Mouse (Mus musculus): Measurements from ENCODE around the gene Clip1. TPM values are rescaled to one million over a fixed set of nuclear protein-coding genes. Genes with fewer than 3 reads are reported as not detected.

Gene Clip1
- total RNA-seq, 2 experiments from 2014 or later, result 117 to 132 TPM

DNA sequence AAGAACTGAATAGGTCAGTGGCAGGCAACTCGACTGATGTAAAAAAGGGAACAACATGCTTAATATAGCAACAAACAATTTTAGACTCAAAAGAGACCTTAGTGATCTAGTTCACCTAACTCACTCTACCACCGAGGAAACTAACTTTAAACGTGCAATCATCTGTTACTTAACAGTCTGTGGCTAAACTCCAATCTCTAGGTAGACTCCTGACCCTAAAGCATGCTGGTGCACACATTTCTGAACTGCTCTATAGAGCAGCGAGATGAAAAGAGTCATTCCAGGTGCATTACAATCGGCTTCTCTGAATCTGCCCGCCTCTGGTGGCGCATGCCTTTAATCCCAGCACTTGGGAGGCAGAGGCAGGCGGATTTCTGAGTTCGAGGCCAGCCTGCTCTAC, 8.7 kb downstream of the Clip1 start:
- DNase-seq (ENCODE audit: low spot score in 2 of 2), result no peak
- intact Hi-C loops (cut with DNase I), result no loop called here

DNA sequence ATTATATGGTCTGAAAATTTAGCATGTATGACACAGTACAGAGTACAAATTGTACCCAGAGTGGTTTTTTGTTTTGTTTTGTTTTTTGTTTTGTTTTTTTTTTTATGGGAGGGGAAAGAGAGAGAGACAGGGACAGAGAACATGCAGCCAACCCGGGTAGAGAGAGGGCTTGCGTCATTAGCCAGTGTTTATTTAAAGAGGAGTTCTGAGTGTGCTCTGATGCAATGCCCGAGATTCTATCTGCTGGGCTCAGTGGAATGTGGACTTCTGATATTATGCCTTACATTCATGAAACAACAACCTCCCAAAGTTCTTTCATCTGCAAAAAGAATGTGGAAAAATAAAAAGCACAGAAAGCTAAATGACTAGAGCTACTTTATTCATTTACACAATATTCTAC, 9.2 kb downstream of the Clip1 start:
- intact Hi-C loops (cut with DNase I), result no loop called here
- no peak for DNase-seq (ENCODE audit: low spot score in 2 of 2)

DNA sequence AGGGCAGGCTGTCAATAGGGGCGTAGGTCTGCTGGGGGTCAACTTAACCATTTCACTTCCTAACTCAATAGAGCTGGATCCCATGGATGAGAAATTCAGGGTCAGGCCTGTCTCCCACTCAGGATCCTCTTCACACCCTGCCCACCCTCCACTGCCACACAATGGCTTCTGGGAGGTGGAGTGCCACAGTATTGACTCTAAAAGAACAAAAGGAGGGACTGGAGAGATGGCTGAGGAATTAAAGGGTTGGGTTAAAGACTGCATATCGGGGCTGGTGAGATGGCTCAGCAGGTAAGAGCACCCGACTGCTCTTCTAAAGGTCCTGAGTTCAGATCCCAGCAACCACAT, 13.0 kb downstream of the Clip1 start:
- DNase-seq (ENCODE audit: low spot score in 2 of 2), result no peak
- intact Hi-C loops (cut with DNase I), result no loop called here

DNA sequence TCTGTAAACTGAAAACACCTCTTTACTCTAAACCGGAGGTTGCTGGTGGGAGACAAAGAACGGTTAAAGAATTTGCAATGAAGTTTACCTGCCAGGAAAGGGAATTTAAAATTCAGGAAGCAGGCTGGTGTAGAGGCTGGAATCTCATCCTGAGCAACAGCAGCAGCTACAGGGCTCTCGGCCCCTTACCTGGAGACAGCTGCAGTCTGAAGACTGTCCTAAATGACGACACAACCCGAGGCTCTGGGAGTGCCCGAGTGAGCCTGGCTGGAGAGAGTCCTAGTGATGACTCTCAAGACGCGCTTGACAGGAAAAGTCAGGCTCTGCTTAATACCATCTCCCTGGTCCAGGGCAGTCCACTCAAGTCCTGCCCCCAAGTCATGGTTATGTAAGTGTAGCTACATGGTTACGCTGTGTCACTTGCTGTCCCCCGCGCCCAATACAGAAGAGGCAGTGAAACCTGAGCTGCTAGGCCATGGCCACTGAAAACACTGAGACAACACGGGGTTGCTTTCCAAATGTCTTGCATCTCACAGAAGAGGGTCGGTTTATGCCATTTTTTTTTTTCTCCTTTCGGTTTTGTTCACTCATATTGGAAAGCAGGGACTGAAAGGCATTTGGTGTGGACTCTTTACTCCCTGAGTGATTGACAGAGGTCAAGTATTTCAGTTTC, 13.5 kb downstream of the Clip1 start:
- no peak for DNase-seq (ENCODE audit: low spot score in 2 of 2)
- intact Hi-C loops (cut with DNase I), result no loop called here

DNA sequence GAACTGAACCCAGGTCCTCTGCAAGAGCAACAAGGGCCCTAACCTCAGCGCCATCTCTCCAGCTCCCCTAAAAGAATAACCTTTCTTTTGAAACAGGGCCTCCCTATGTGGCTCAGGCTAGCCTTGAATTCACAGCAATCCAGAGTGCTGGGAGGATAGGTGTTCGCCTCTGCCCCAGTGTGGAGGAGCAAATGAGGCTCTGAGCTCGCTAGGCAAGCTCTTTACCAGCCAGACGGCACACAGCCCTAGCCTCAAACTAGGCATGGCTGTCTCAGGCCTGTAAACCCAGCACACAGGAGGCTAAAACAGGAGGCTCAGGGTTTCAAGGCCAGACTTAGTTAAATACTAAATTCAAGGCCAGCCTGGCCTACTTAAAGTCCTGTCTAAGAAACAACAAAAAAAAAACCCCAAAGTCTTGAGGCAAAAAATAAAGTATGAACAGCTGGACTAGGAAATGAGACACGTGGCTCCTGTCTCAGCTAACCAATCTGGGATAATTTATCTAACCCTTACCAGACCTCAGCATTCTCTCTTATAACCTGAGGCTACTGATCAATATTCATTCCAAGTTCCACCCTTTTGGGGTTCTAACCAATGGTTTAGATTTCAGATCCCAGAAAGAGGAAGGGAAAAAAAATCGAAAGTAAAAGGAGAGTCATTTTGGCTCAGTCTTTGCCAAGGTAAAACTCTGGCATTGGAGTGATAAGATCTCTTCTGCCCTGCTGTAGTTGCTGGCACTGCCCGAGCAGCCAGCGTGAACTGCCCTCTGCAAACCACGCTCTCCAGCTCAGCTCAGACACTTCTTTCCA, 14.2 kb downstream of the Clip1 start:
- intact Hi-C loops (cut with DNase I), result no loop called here

DNA sequence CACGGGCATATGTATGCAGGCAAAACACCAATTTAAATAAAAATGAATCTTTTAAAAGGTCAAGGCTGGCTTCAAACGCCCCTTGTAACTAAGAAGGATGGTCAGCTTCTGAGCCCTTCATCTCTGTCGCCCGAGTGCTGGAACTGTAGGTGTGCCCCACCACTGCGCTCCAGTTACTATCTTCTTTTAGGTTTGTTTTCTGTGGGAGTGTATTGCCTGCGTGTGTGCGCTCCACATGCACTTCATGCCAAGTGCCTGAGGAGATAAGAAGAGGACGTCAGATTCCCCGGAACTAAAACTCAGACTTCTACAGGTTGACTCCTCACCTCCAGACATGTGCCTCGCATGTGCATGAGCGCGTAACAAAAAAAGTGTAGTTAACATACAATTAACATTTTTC, 16.5 kb downstream of the Clip1 start:
- intact Hi-C loops (cut with DNase I), result no loop called here
- no peak for DNase-seq (ENCODE audit: low spot score in 2 of 2)

More for the DNA sequence above, 14.2 kb downstream of the Clip1 start:
- DNase-seq (ENCODE audit: low spot score in 2 of 2), result no peak

DNA sequence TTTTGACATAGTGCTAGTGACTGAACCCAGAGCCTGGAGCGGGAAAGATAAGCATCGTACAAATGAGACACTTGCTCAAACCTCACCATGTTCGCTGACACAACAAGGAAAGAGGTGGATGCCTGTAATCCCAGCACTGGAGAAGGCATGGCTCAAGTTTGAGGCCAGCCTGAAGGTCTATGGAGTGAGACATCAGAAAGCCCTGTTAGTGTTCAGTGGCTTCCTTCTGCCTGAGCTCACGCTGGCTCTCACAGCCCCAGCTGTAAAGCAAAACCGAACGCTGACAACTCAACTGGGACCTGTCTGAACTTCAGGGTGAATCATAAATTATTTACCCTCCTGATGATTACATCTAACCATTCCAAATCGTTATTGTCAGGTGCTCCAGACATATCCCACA, 18.5 kb downstream of the Clip1 start:
- no peak for DNase-seq (ENCODE audit: low spot score in 2 of 2)
- intact Hi-C loops (cut with DNase I), result no loop called here

- intact Hi-C loops (cut with DNase I), result no loop called here
- no peak for DNase-seq (ENCODE audit: low spot score in 2 of 2)
These were observed 20.1 kb downstream of the Clip1 start for GRCm38 (mm10) chr5:123664329-123664728.

GRCm38 (mm10) chr5:123662059-123662458, 22.4 kb downstream of the Clip1 start:
- DNase-seq (ENCODE audit: low spot score in 2 of 2), result peak in 1 of 2 experiments; percentile 51
- intact Hi-C loops (cut with DNase I), result no loop called here

DNA sequence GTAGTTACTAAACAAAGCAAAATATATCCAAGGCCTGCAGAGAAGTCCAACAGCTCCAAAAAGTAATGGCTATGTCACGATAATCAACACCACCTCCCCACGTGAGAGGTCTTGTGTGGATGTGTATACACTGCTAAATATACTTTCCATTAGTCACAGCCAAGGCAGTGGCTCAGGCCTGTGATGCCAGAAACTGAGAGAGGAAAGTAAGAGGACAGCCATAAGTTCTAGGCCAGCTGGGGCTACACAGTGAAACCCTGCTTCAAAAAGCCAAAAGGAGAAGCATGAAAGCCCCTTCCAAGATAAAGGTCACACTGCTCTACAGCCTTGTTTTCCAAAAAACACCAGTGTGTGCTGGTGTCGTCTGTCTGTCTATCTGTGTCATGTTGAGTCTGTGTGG, 22.8 kb downstream of the Clip1 start:
- intact Hi-C loops (cut with DNase I), result no loop called here
- DNase-seq (ENCODE audit: low spot score in 2 of 2), result peak in 1 of 2 experiments; percentile 62

DNA sequence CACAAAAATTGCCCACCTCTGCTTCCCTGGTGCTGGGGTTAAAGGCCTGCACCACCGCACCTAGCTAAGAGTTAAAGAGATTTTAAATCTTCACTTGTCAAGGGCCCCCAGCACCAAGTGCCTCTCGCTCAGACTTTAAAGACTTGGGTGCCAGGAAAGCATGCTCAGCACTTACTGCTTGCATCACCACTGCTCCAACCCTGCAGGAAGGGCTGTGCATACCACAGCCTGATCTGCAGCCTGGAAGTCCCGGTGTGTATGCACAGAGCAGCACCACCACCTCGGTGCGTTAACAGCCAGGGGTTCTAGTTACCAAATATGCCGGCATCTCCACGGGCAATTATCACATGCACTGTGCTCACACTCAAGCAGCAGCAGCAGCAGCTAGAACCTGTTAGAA, 26.8 kb downstream of the Clip1 start:
- DNase-seq (ENCODE audit: low spot score in 2 of 2), result no peak
- intact Hi-C loops (cut with DNase I), result no loop called here

DNA sequence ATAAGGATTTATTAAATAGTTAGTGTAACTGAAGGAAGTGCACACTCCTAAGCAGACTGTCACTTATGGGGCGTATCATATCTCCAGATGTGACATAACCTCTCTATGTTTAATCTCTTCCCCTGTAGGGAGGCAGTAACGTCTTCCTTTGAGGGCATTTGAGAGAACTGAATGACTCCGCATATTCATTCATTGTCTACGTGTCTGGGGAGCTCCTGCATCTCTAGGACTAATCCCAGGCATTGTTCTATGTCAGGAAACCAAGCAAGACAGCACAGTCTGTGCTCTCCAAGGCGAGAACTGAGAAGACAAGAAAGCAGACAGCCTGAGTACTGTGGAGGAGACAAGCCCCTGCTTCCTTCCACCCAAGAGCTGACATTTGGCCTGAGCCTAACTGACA, 29.5 kb downstream of the Clip1 start:
- intact Hi-C loops (cut with DNase I), result no loop called here
- no peak for DNase-seq (ENCODE audit: low spot score in 2 of 2)

DNA sequence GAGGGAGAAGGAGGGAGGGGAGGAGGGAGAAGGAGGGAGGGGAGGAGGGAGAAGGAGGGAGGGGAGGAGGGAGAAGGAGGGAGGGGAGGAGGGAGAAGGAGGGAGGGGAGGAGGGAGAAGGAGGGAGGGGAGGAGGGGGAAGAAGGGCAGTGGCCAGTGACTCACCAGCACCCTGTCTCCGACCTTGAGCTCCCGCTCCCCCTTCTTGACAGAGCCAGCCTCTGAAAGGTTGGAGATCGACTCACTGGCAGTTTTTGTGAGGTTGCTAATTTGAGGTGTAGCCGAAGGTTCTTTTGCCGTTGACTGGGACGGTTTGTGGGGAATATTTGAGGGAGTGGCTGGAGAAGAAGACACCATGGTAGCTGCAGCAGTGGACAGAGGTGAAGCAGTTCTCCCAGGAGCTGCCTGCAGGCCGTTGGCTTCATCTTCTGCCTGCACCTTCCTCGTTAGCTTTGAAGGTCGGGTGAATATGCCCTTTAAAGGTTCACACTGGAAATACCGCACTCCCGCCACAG, 31.1 kb downstream of the Clip1 start:
- intact Hi-C loops (cut with DNase I), result no loop called here
- DNase-seq (ENCODE audit: low spot score in 2 of 2), result no peak

DNA sequence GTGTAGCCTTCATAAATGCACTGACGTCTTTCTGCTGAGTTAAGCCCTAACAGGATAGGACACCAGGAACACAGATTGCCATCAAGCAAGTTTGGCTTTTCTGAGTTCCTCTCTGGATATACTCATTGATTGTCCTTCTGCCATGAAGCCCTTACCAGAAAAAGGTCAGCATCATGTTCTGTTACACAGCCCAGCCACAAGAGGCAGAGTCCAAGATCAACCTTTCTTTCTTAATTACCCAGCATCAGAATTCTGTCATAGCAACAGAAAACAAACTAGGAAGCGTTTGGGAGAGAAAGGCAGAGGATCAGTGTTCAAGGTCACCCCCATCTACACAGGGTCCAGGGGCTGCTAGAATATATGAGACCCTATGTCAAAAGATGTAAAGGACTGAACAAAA, 33.6 kb downstream of the Clip1 start:
- DNase-seq (ENCODE audit: low spot score in 2 of 2), result no peak
- intact Hi-C loops (cut with DNase I), result no loop called here

DNA sequence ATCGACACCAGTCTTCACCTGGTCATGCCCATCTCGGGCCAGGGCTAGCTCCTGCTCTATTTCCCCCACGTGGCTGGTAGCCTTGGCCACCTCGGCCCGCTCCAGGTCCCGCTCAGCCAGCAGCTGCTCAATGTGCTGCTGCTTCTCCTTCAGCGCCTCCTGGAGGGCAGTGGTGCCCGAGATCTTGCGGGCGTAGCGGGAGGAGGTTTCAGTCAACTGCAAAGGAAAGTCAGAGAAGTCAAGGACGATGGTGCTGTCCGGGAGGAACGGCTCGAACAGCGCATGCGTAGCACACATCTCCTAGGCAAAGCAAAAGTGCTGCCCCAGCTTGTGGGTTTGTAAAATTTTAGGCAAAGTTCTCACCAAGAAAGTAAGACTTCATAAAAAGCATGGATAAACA, 42.0 kb downstream of the Clip1 start:
- no peak for DNase-seq (ENCODE audit: low spot score in 2 of 2)
- intact Hi-C loops (cut with DNase I), result no loop called here

GRCm38 (mm10) chr5:123641259-123641900, 43.0 kb downstream of the Clip1 start:
- intact Hi-C loops (cut with DNase I), result no loop called here
- DNase-seq (ENCODE audit: low spot score in 2 of 2), result no peak

DNA sequence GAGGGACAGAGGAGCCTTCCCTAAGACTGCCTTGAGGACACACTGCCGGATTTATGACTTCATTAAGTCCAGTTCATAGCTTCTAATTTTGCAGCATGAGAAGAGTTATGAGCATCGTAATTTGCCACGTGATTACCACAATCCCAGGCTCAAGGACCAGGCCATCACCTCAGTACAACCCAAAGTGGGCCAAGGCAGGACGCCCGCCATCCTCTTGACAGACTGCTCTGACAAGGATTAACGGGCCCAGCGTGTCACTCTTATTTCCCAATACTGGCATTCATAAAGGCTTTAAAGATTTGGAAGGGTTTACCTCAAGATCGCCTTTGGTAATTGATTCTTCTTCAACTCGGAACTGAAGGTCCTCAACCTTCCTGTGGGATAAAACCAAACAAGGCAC, 44.2 kb downstream of the Clip1 start:
- DNase-seq (ENCODE audit: low spot score in 2 of 2), result no peak
- intact Hi-C loops (cut with DNase I), result no loop called here

DNA sequence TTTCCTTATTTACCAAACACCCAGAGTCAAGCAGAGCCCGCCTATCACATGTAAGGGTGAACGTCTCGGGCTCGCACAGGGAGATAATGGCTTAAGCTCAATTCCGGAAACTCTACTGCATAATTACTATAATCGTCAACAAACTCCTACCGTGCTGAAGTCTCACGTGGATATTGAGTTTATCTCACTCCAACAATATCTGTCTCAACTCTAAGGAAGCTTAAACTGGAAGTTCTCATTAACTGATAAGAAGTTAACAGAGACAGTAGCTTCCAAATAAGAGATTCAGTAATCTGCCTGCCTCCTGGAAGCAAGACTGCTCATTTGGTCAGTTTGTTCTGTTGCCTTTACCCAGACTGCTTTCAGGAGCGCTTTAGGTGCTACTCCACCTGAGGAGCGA, 53.2 kb downstream of the Clip1 start:
- intact Hi-C loops (cut with DNase I), result loop anchor here (5.0 kb wide), 1 partner anchor 51 kb away; the partner anchor contains the start of gene Clip1
- DNase-seq (ENCODE audit: low spot score in 2 of 2), result no peak

DNA sequence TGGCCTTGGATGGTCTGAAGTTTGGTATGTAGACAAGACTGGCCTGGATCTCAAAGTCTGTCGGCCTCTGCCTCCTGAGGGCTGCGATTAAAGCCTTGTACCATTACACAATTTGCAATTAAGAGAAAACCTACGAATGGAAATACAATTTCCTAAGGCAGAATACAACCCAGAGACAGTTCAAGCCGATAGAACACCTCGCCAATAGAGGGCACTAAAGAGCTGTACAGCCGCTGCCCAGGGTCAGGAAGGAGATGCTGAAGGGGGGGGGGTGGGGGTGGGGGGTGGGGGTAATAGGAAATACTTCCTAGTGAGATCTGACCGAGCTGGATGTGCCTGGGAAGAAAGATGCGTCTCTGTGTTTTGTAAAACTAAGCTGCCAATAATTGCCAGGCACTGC, 57.8 kb downstream of the Clip1 start:
- DNase-seq (ENCODE audit: low spot score in 2 of 2), result peak; percentile 54 to 67
- intact Hi-C loops (cut with DNase I), result loop anchor here (1.0 kb wide), 1 partner anchor 73 kb away; no protein-coding TSS in a partner anchor

DNA sequence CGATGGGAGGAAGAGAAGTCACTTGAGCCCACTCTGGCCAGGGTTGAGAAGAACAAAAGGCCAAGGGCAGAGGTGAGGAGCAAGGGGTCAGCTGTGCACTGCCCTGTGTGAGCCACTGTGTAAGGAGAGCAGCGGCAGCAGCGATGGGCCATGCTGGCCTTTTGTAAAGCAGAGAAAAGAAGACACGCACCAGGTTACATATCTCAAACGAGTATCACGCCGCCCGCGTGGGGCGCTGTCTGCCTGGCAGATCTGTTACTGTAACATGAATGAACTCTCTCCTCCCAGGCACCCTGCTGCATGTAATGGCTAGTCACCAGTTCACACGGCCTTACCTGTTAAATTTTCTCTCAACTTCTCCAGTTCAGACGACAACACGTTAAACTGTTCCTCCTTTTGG, 62.0 kb downstream of the Clip1 start:
- DNase-seq (ENCODE audit: low spot score in 2 of 2), result no peak
- intact Hi-C loops (cut with DNase I), result no loop called here
